Mouse (Mus musculus) liver, embryonic 16.5 days (tissue): ENCODE data around the gene Trappc10. TPM values are rescaled to one million over a fixed set of nuclear protein-coding genes. Genes with fewer than 3 reads are reported as not detected.

Source experiments
- ATAC-seq: fragments of 200-750 bp; cut with Nextera tagmentation; 2 replicates; pipeline ENCODE4 v1.8.0; 2017; ENCODE audit warnings: low read depth, mild to moderate bottlenecking, moderate number of reproducible peaks, moderate library complexity
- H3K27ac ChIP-seq: fragments of 300-500 bp; sonication (generic); 2 replicates; pipeline ENCODE4 v1.5.1; 2014; ENCODE audit warnings: mild to moderate bottlenecking, low read length
- H3K27me3 ChIP-seq: fragments of 300-500 bp; sonication (generic); 2 replicates; pipeline ENCODE4 v1.6.1; 2014; ENCODE audit warnings: low read depth, low read length, mixed read lengths; ENCODE audit not compliant: control insufficient read depth, insufficient read depth
- H3K36me3 ChIP-seq: fragments of 300-500 bp; sonication (generic); 2 replicates; pipeline ENCODE4 v1.6.1; 2014; ENCODE audit warnings: mild to moderate bottlenecking; ENCODE audit not compliant: control insufficient read depth, insufficient read depth
- H3K4me1 ChIP-seq: fragments of 300-500 bp; sonication (generic); 2 replicates; pipeline ENCODE4 v1.6.1; 2014; ENCODE audit warnings: low read depth, low read length, mixed read lengths; ENCODE audit not compliant: control insufficient read depth
- H3K4me2 ChIP-seq: fragments of 300-500 bp; sonication (generic); 2 replicates; pipeline ENCODE4 v1.6.1; 2014; ENCODE audit warnings: low read depth, low read length, mixed read lengths
- H3K4me3 ChIP-seq: fragments of 300-500 bp; sonication (generic); 2 replicates; pipeline ENCODE4 v1.5.1; 2014; ENCODE audit warnings: low read depth, mild to moderate bottlenecking, low read length
- H3K9ac ChIP-seq: fragments of 300-500 bp; sonication (generic); 2 replicates; pipeline ENCODE4 v1.6.1; 2014; ENCODE audit warnings: low read depth, low read length
- H3K9me3 ChIP-seq: fragments of 300-500 bp; sonication (generic); replicated peaks from 2 replicates; pipeline ENCODE4 v1.6.1; 2016; ENCODE audit warnings: low read length; ENCODE audit not compliant: control insufficient read depth
- WGBS: fragments of 180-500 bp; shearing (Covaris S2); extraction: QIAGEN DNeasy Blood & Tissue Kit; methylation state at CpG from one replicate; pipeline ENCODE4 v1.1.7; 2014; ENCODE audit not compliant: insufficient replicate concordance; 5-methylcytosine and 5-hydroxymethylcytosine counted together
- polyA plus RNA-seq: library from polyadenylated mRNA; unstranded; fragments of >200 nt; fragmentation: Nextera tagmentation; extraction: Ambion mirVana; gene quantifications from 2 replicates; pipeline ENCODE4 v1.2.1, GENCODE M21; 2015

Trappc10 gene
- polyA plus RNA-seq, 1 experiment from 2014 or later: 5.9 TPM

DNA sequence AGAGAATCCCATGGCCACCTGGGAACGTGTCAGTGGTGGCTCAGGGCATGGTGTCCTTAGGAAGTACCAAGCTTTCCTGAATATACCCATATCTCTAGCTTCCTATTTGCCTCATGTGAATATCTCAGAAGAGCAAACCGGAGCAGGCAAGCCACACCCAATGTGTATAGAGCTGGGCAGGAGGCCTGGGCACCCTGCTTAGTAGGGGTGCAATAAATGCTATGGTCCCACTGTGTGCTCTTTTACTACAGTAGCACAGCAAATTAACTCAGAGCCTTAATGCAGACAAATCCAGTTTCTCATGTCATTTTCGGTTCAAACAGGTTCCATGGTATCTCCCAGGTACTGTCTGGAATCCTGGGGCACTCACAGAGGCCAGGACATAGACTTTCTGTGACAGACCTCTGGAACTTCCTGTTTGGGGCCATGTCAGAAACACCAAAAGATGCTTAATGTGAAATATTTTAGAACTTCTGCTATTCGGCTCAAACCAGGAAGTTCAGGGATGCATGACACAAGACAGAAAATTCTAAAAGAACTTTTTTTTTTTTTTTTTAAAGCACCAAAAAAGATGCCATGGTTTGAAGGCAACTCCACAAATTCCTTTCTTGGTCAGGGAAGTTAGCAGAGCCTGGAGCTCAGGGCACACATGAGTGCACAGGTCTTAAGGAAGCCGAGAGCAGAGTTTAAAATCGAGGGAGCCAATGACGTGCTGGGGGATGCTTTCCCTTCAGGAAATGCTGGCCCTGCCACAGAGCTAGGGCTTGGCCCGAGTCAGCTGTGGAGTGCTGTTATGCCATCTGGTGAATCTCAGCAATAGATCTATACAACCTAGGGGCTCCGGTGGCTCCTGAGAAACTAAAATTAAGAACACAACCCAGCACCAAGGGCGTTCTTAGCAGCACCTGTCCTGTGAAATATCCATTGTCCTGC lies 95.3 kb downstream of the Trappc10 start:
- Histone ChIP-seq H3K36me3 (no peaks in the 10 kb centered on the region), H3K9me3 (no peaks in the 10 kb centered on the region), H3K4me1 (peaks cover 7% of the 10 kb centered on the region), H3K4me3 (no peak overlapping the region), H3K27ac (peak overlapping the region; percentile 57; the same call in 1 of the 2 replicates), H3K27me3 (no peaks in the 10 kb centered on the region), H3K9ac (no peak overlapping the region), H3K4me2 (no peak overlapping the region)
- no peak for ATAC-seq
- 29% methylated on average over 10 of the region's 10 CpGs for WGBS

DNA sequence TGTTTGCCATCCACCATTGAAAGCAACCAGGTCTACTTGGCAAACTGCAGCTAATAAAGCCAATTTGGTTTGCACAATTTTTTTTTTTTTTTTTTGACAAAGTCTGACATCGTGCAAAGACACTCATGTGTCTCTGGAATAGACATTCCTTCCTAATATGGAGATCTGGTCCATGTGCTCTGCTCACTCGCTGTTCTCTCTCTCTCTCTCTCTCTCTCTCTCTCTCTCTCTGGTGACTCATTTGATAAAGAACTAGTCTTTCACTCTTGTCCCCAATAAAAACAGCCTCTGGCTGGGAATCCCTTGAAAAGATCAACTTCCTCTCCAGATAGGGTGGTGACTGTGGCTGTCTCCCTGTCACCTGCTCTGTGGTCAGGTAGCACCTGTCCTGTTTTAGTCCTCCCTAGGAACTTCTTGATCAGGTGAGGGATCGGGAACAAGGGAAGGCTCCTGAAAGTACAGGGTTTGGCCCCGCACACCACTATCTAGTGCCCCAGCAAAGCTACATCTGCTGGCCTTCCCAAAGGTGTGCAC lies 96.5 kb downstream of the Trappc10 start:
- no peak overlapping the region for H3K27ac ChIP-seq
- no peaks in the 10 kb centered on the region for H3K36me3 ChIP-seq
- no peak overlapping the region for H3K9ac ChIP-seq
- WGBS: 51% methylated on average over 4 of the region's 4 CpGs
- ATAC-seq: no peak
- H3K4me2 ChIP-seq: no peak overlapping the region
- no peaks in the 10 kb centered on the region for H3K27me3 ChIP-seq
- no peak overlapping the region for H3K4me3 ChIP-seq
- H3K9me3 ChIP-seq: no peaks in the 10 kb centered on the region
- H3K4me1 ChIP-seq: peaks cover 9% of the 10 kb centered on the region

DNA sequence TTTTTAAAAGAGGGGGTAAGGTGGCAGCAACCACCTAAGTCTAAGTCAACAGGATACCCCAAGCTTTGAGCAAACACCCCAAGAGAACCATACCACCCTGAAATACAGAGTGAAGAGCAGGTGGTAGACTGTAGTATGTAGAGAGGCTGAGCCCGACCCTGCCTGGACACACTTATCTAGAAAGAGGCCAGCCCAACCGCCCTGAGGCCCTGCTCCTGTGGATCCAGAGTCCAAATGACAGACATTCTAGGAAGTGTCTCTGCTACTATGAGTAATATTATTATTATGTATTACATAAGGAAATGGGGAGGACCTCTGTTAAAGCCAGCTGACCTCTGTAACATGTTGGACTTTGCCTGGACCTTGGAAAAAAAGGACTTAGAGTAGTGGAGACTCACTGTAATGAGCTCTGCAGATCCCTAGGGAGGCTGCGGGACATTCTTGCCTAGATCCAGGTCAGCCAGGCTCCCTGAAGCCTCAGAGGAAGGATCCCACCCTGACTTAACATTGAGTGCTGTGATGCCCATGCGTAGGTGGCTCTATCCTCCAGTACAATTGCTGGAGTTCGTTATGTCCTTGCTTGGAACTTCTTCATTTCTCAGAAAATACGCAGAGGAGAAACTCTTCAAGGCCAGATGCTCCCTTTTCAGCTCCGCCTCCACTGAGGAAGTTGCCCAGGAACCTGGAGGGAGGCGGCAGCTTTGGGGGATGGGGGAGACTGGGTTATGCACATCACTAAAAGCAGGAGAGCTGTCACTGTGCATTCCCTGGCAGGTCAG lies 100.5 kb downstream of the Trappc10 start:
- H3K4me3 ChIP-seq: no peak overlapping the region
- no peak overlapping the region for H3K4me2 ChIP-seq
- H3K36me3 ChIP-seq: no peaks in the 10 kb centered on the region
- ATAC-seq: no peak
- H3K27ac ChIP-seq: no peak overlapping the region
- H3K4me1 ChIP-seq: peaks cover 9% of the 10 kb centered on the region
- H3K9me3 ChIP-seq: no peaks in the 10 kb centered on the region
- 27% methylated on average over 8 of the region's 8 CpGs for WGBS
- H3K9ac ChIP-seq: no peak overlapping the region
- H3K27me3 ChIP-seq: no peaks in the 10 kb centered on the region

DNA sequence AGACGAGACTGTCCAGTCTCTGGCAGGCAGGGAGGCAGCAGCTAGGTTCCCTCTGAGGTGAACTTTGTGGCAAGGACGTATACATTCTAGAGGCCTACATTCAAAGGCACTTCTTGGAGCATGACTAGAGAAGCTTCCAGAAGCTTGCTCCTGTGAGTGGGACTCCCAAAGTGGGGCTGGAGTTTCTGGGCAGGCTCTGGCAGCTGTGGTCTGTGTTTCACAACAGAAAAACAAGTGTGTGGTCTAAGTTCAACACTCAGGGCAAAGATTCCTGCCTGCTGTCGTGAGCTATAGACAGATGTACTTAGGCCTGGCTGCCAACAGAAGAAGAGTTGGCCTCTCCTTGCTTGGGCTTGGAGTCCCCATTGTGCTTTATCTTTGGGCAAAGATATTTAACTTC lies 103.6 kb downstream of the Trappc10 start:
- Histone ChIP-seq H3K27me3 (no peaks in the 10 kb centered on the region), H3K4me3 (no peak overlapping the region), H3K4me1 (peaks cover 5% of the 10 kb centered on the region), H3K4me2 (no peak overlapping the region), H3K27ac (no peak overlapping the region), H3K36me3 (no peaks in the 10 kb centered on the region), H3K9ac (no peak overlapping the region), H3K9me3 (no peaks in the 10 kb centered on the region)
- ATAC-seq: no peak; the same call in 1 of the 2 replicates
- WGBS: 43% methylated on average over 3 of the region's 3 CpGs

DNA sequence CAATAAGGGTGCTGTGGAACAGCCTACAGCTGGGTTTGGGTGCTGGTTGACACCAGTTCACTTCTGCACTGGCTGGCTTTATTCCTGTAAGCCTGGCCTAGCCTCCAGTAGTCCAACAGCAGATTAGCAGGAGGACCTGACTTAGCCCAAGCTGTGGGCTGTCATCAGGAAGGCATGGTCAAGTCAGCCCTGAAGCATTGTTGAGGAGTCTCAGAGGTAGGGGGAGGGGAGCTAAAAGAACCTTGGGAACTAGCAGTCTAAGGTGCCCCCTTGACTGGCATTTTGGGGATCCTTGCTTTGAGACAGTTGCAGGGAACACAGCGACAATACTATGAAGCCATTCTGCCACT lies 104.2 kb downstream of the Trappc10 start:
- Histone ChIP-seq H3K4me3 (no peak overlapping the region), H3K9me3 (no peaks in the 10 kb centered on the region), H3K9ac (no peak overlapping the region), H3K27me3 (no peaks in the 10 kb centered on the region), H3K4me1 (peaks cover 10% of the 10 kb centered on the region), H3K27ac (no peak overlapping the region), H3K36me3 (no peaks in the 10 kb centered on the region), H3K4me2 (no peak overlapping the region)
- WGBS: 63% methylated on average over 1 of the region's 1 CpGs
- ATAC-seq: no peak

DNA sequence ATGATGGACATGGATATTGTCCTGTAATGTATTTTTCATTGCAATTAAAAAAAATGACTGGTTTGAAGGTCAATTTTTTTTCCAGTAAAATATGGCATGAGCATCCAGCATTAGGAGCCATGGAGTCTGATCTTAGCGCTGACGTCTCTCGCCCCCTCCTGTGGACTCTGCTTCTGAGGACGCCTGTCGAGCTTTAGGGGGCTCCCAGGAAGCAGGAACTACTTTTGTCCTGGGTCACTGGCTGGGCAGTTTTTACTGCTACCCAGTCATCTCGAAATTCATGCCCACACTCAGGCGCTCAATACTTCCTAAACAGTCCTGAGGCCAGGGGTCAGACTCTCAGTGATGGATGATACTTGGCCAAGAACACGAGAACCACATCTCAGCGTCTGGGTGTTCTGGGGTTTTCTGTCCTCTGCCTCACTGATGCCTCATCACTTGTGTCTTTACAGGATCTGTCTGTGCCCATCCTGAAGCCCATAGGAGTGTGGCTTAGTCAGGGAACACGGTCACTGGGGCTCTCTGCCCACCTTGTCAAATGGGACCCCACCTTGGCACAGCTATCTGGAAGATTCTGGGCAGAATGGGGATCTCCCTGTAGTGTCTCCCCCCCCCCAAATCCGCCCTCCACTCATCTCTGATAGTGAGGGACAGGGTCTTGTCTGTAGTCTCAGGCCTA lies 104.7 kb downstream of the Trappc10 start:
- Histone ChIP-seq H3K9ac (no peak overlapping the region), H3K9me3 (no peaks in the 10 kb centered on the region), H3K27me3 (no peaks in the 10 kb centered on the region), H3K36me3 (no peaks in the 10 kb centered on the region), H3K27ac (no peak overlapping the region), H3K4me2 (no peak overlapping the region), H3K4me3 (no peak overlapping the region), H3K4me1 (peaks cover 15% of the 10 kb centered on the region)
- WGBS: 62% methylated on average over 11 of the region's 11 CpGs
- no peak for ATAC-seq

DNA sequence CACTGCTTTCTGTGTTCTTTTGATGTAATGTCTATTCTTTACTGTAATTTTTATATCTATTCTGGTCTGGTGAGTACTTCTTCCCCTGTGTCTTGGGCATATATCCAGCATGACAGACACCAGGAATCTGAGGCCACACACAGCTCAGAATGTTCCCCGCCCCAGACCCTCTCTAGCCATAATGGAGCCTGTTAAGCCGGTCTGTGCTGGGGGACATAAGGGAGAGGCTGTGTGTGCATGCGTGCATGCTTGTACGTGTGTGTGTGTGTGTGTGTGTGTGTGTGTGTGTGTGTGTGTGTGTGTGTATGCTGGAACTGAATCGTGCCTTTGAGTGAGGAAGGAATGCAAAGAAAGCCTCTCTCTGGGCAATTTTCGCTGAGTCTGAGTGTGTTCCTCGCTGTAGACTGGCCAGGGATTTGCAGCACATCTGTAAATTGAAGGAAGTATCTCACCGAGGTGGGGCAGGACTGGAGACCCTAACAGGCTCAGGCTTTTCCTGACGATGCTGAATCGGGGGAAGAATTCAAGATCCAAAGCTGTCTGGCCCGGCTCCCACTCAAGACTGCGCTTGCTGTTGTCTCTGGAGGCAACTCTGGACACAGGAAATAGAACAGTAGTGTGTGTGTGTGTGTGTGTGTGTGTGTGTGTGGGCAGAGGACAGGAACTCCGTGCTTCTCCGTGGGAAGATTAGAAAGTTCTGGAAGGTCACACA lies 105.5 kb downstream of the Trappc10 start:
- H3K27ac ChIP-seq: peak overlapping the region; percentile 24; the same call in 1 of the 2 replicates
- H3K36me3 ChIP-seq: no peaks in the 10 kb centered on the region
- H3K9ac ChIP-seq: no peak overlapping the region
- no peaks in the 10 kb centered on the region for H3K9me3 ChIP-seq
- no peak overlapping the region for H3K4me3 ChIP-seq
- H3K27me3 ChIP-seq: no peaks in the 10 kb centered on the region
- no peak overlapping the region for H3K4me2 ChIP-seq
- 0 out of 2 replicates have a peak, but pooled peaks have one; percentile 7 for ATAC-seq
- 42% methylated on average over 14 of the region's 14 CpGs for WGBS
- H3K4me1 ChIP-seq: peaks cover 19% of the 10 kb centered on the region

DNA sequence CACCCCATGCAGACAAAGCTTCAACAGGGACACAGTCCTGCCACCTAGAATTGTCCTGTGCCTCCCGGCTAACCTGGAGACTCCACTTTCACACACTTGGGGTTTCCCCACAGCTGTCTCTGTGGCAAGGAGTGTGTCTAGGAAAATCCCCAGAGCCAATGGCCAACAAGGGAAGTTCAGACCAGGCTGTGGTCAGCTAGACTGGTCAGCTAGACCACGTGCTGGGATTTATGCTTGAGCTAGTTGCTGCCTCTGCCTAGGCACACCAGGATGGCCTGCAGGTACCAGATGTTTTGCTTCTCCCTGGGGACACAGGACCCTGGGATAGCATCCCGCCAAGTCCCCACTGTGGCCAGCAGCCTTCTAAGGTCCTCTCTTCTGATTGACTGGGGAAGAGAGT lies 107.2 kb downstream of the Trappc10 start:
- Histone ChIP-seq H3K27ac (no peak overlapping the region), H3K4me2 (no peak overlapping the region), H3K9ac (no peak overlapping the region), H3K27me3 (no peaks in the 10 kb centered on the region), H3K36me3 (no peaks in the 10 kb centered on the region), H3K4me3 (no peak overlapping the region), H3K4me1 (peaks cover 19% of the 10 kb centered on the region), H3K9me3 (no peaks in the 10 kb centered on the region)
- 55% methylated on average over 3 of the region's 3 CpGs for WGBS
- ATAC-seq: no peak
